Mouse (Mus musculus) gastrocnemius, postnatal 14 days (tissue): Measurements from ENCODE around the gene Apoc2. TPM values are rescaled to one million over a fixed set of nuclear protein-coding genes. Genes with fewer than 3 reads are reported as not detected.
A peak's percentile ranks its signal among the peaks of the same experiment; 100 is the strongest.
"Not testable (repeated sequence)": the region's sequence is repeated elsewhere in the genome, so short reads cannot be mapped to it uniquely, and the experiment has no call there.

Experiments
- DNase-seq: peaks from one replicate; pipeline ENCODE4 v3.0.0; 2021; ENCODE audit warnings: mixed read lengths
- intact Hi-C: fragments of 180-260 bp; cut with DNase I; formaldehyde crosslinking; loops from one replicate; pipeline ENCODE4 v1.15.1; 2025; ENCODE audit warnings: low total_unique reads
- total RNA-seq, 2 experiments: library from RNA; stranded (reverse); gene quantifications; 2 replicates each; pipeline ENCODE4 v1.2.3; 2021

The Apoc2 gene
- total RNA-seq, 2 experiments from 2014 or later, result 0.41 to 0.44 TPM

DNA sequence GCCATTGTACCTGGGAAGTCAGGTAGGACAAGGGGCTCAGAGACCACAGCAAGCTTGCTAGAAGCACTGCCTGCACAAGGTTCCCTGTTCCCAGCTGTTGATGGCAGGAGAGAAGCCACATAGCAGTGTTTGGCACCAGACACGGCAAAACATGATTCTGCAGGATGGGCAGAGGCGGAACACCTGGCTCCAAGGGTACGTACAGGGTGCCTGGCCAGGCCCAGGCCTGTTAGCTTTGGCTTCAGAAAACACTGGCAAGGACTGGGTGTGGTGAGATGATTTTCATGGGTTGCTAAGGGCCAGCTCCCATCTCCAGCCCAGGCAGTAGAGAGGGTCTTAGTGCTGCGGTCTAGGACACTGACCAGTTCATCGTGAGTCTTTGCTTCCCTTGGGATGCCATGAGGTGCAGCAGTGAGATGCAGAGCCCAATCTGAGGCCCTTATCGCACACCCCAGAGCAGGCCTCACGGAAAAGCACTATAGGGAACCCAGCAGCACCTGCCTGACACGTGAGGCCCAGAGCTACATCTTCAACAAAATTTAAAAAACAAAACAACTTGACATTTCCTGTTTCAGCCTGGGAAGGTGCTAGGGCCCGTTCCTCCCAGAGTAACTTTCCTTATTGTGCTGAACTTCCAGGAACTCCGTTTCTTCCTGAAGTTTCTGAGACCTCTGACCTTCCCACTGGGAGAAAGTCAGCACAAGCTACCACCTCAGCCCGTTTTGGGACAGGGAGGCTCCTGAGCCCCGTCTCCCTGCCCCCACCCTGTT lies 22.7 kb upstream of the Apoc2 start:
- intact Hi-C loops, result no loop called here
- DNase-seq, result no peak

DNA sequence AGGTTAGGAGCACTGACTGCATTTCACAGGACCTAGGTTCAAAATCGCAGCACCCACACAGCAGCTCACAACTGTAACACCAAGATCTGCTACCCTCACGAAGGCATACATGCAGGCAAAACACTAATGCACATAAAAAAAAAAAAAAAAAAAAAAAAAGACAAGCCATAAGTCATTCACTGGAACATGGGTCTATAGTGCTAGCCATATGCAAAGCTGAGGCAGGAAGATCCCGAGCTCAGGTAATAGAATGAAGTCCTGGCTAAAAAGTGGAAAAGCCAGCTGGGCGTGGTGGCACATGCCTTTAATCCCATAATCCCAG lies 22.0 kb upstream of the Apoc2 start:
- intact Hi-C loops, result no loop called here
- DNase-seq, result no peak

DNA sequence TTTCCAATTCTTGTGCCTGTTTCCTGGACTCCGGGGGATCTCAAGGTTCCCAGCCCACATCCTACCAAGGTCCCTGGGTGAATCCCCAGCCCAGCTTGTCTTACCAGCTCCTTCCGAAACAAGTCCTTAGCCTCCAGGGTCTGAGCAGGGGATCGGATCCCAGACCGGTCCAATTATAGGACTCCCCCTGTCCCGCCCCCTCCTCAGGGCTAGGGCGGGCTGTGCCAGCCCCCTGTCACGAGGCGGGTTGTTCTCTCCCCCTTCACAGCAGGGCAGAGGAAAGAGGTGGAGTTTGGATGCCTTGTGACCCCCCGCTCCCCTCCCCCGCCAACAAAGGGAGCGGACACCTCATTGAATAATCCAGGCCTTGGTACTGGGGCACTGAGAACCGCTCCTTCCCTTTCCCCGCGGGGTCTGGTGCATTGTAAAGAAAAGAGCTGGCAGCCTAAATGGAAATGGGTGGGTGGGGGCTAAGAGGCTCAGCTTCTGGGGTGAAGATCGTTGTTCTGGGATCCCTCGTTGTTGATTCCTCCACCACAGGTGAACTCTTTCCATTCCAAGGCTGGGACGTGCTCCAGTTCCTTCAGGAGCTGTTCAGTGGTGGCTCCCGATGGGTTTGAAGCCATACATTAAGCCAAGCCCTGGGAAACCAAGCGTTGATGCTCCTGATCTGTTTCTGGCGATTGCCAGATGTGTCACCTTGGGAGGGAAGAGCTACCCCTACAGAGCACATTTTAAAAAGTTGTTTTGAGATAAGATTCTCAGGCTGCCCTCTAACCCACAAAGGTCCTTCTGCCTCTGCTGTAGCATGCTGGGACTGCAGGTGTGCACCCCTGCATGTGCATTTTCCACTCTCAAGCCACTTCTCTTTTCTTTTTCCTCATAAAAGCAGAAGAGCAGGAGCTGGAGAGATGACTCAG lies 21.4 kb upstream of the Apoc2 start, which contains the start of gene Apoe:
TSS of gene Apoe (minus strand) at position 282 of the 920 bp plus-strand sequence.
- DNase-seq, result peak; percentile 42
- intact Hi-C loops, result no loop called here

DNA sequence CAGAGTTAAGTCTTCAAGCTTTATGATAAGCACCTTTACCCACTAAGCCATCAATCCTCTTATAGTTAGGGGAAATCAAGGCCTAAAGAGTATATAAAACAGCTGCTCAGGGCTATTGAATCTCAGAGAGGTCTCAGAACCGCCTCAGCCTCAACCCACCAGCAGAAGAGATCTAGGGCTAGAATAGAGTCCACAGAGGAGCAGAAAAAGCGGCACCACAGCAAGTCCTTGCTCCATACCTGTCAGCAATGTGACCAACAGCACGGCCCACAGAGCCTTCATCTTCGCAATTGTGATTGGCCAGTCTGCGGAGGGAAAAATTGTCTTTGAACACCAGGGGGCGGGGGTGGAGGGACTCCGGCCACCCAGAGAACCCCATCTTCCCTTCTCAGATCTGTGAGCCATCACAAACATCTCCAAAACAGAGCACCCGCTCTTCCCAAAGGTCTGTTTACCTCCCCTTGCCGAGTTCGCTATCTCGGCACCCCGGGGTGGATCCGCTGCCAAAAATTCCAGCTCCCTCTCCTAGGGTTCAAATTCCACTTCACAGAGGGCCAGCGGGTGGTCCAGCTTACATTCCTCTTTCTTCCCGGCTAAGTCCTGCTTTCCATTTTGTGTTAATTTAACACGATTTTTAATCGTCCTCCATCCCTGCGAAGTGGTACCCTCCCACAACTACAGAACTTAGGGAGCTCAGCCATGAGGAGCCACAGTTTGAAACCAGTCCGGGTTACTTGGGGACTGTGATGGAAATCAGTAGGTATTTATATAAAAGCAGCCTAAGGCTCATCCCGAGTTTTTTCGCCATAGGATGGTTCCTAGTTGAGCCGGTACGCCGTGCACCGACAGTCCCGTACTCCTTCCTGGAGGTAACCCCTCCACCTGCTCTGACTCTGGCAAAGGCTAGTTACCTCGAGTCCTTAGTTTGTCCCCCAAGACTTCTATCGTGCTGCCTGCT lies 20.5 kb upstream of the Apoc2 start:
- DNase-seq, result no peak
- intact Hi-C loops, result no loop called here

DNA sequence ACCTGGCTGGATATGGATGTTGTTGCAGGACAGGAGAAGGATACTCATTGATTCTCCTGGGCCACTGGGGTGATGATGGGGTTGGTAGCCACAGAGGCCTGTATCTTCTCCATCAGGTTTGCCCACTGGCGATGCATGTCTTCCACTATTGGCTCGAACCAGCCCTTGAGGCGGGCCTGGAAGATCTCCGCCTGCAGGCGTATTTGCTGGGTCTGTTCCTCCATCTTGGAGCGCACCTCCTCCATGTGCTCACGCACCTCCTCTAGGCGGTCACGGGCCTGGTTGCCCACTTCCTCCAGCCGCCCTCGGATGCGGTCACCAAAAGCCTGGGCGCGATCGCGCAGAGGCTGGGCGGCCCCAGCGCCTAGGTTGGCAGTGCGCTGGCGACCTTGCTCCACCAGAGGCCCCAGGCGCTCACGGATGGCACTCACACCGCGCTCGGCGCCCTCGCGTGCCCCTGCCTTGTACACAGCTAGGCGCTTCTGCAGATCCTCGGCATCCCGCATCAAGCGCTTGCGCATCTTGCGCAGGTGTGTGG lies 18.7 kb upstream of the Apoc2 start:
- no peak for DNase-seq
- intact Hi-C loops, result no loop called here

DNA sequence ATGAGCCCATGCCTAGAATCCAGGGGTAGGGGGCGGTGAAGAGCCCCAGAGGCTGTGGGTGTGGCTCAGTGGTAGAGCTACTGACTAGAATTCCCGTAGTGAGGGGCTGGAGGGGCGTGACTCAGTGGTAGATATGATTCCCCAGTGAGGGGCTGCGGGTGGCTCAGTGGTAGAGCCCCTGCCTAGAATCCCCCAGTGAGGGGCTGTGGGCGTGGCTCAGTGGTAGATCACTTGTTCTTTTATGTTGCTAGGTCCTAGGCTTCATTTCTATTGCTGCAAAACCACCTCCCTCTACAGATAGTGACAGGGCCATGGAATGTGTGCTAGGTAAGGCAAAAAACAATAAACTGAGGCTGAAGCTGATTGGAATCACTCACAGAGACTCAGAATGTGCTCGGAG lies 18.1 kb upstream of the Apoc2 start:
- DNase-seq, result no peak
- intact Hi-C loops, result no loop called here

DNA sequence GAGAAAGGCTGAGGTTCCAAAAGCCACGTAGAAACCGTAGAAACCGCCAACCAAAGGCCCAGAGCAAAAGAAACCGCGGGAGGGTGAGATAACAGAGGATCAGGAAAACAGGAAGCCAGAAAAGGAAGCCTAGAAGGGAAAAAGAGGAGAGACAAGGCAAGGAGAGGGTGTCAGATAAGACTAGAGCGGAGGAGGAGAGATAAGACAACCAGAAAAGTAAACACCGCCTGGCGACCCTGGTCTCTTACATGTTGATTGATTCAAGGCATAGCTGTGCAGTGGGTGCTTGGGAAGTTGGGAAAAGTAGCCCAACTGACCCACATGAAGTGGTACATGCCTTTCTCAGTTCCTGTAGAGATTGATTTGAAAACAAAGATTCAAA lies 17.5 kb upstream of the Apoc2 start:
- intact Hi-C loops, result no loop called here
- no peak for DNase-seq

DNA sequence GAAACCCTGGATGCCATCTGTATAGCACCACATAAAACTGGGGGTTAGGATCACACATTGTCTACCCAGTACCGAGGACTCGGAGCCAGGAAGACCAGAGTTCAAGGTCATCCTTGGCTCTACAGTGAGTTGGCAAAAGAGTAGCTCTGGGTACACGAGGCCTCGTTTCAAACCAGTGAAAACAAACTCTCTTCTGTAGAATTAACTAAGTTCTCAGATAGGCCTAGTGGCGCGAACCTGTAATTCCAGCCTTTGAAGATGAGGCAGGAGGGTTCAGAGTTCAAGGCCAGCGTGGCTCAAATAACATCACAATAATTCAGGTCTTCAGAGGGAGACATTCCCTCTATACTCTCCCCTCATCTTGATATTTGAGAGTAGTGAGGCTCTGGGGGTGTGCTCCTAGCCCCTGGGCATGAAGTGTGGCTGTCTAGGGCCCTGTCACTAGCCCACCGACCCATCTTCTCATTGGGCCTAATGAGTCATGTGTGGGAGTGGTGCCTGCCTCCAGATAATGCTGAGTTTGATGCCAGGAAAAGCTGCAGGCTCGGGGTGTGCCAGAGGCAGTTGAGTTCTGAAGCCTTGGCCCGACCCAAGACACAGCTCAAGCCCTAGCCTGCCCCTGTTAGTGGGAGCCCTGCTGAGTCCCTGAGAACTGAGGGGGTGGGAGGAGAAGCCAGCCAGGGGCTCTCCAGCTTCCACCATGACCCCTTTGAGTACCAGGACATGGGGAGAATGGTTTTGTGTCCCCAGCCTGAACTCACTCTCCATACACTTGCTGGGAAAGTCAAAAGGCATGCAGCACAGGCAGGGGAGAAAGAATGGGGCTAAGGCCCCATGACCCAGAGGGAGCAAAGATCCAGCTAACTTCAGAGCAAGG lies 16.8 kb upstream of the Apoc2 start:
- intact Hi-C loops, result no loop called here
- DNase-seq, result no peak

DNA sequence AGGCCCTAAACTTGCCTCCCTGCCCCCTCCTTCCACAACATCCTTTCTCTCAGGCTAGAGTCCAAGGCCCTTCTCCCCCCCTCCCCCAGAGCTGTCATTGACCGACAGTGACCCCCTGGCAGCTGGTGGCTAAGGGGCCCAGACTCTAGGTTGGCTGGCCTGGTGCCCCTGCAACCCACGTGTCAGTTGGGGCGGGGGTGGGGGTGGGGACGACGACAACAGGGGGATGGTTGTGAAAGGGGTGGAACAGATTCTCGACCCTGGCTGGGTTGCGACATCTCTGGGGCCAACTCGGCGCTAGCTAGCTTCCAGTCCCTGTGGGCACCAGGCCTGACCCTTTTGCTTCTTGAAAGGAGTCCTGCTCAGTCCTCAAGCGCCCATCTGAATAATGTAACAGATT lies 15.7 kb upstream of the Apoc2 start:
- peak; percentile 66 for DNase-seq
- intact Hi-C loops, result no loop called here

DNA sequence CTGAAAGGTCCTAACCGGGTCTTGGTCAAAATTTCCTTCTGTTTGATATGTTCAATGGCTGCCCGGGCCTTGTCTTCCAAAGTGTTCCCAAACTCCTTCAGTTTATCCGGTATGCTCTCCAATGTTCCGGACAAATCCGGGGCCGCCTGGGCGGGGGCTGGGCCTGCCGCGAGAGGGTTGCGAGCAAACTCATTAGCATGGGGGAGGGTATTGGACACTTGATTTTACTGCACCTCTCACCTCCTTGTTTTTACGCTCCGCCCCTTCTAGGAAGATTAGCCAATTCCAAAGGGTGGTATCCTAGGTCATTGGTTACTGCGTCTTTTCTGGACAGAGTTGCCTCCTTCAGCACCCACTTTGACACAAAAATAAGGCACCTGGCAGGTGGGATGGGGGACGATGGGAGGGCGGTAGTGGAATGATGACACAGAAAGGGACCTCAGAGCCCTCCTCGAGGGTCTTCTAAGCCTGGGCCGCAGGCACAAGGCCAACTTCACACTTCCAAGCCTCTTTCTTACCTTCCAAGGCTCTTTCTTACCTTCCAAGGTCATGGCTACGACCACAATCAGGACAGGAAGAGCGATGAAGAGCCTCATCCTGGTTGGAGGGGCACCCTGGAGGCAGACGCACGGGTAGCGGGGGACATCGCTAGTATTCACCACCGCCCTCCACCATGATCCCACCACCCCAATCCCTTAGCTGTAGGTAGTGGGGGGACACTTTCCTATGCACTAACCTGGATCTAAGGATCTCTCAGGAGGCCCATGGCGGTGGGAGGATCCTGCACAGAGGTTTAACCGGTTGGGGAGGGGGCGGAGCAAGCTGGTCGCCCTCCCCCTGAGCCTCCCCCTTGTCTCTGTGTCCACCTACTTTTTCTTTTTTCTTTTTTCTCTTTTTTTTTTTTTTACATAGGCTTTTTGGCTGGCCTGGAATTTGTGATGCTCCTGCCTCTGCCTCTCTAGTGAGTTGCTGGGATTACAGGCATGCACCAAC lies 14.4 kb upstream of the Apoc2 start, which contains the start of gene Apoc1:
TSS of gene Apoc1 (minus strand) at position 788 of the 993 bp plus-strand sequence.
- intact Hi-C loops, result no loop called here
- DNase-seq, result no peak

DNA sequence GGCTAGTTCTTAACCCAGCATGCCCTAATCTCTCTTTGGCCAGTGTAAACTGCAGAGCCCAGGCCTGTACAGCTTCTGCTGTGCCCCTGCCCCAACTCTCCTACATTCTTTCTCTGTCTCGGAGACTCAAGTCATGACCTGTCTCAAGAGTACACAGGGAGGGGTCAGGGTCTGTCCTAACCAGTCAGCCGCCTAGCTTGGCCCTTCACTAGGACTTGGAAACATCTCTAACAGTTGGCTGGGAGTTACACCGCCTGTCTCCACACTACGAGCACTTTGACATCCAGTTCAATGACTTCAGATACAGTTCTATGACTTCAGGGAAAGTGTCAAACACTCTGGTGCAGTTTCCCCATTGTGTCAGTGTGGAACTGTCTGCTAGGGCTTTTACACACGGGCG lies 13.7 kb upstream of the Apoc2 start:
- DNase-seq, result no peak

DNA sequence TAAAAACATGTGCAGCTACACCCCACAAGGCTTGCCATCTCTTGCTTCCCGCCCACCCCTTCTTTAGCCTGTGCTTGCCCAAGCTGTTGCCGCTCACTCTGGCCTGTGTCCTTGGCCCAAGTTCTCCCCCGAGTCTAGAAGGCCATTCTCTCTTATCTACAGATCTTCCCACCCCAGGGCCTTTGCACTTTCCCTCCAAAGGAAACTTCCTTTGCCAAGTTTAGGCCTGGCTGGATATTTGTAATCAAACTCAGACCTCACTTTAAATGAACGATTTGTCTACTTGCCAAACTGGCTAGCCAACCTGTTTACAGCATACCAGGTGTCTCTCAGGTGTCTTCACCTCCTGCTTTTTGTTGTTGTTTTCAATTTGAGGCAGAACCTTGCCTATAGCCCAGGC lies 13.1 kb upstream of the Apoc2 start:
- DNase-seq, result no peak
- intact Hi-C loops, result no loop called here

More for the DNA sequence above, 13.7 kb upstream of the Apoc2 start:
- intact Hi-C loops, result no loop called here

DNA sequence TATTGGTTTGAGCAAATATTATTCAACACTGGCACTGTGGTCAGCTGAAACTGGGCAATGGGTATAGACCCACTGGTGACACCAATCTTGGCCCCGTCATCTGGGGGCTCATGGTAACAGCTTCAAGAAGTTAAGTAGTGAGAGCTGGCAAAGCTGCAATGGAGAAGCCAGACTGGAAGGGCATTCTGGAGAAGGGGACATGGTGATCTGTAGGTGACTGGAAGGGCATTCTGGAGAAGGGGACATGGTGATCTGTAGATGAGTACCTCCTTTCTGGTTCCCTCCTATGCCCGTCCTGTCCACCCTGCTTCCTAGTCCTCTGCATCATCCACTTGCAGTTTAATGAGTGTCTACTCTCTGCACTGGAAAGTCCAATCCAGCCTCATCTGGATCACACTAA lies 10.9 kb upstream of the Apoc2 start:
- DNase-seq, result no peak
- intact Hi-C loops, result no loop called here

DNA sequence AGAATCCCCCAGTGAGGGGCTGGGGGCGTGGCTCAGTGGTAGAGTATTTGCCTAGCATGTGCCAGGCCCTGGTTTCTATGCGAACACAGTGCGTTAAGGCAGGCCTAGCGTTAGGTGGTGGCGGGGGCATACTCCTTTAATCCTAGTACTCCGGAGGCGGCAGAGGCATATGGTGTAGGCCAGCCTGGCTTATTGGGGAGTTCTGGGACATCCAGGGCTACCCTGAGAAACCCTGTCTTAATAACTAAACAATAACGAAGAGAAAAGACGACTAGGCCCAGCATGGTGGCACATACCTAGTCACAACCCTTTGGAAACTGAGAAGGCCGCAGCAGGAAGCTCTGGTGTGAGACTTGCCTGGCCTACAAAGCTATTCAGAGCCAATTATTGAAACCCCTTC lies 10.4 kb upstream of the Apoc2 start:
- intact Hi-C loops, result no loop called here
- DNase-seq, result no peak

DNA sequence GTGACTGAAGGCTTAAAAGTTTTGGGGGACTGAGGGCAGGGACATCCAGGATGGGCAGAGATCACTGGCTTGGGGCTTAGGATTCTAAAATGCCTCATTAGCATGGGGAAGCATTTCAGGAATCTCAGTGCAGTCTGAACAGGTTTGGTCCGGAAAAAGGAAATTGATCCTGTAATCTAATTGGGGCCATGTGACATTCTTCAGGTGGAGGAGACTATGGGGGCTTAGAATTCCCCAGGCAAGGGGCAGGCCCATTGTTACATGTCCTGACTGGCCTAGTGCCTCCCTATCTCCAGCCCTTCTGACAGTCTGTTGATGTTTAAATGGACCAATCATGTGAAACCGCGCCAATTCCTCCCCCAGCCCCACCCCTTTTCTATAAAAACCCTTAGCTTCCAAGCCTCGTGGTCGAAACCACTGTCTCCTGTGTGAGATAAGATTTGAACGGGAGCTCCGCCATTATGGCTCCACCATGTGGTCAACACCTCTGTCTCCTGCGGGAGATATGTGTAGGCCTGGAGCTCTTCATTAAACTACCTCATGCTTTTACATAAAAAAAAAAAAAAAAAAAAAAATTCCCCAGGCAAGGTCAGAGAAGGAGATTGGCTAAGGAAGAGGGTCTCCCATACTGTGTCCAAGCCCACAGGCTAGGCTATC lies 9.3 kb upstream of the Apoc2 start:
- DNase-seq, intact Hi-C loops: not testable (repeated sequence)

DNA sequence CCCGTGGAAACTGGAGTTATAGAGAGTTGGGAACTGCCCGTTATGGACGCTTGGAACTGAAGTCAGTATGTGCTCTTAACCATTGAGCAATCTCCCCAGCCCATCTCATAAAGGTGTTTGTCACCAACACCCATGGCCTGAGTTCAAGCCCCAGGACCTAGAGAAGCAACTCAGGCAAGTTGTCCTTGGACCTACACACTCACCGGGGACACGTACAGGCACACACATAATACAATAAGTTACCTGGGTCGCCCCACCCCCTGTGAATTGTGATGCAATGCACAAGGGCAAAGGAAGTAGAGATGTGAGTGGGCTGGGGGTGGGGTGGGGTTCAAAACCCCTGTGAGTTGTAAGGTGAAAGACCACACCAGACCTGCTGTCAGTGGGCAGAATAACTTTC lies 8.8 kb upstream of the Apoc2 start:
- DNase-seq, result no peak
- intact Hi-C loops, result no loop called here

DNA sequence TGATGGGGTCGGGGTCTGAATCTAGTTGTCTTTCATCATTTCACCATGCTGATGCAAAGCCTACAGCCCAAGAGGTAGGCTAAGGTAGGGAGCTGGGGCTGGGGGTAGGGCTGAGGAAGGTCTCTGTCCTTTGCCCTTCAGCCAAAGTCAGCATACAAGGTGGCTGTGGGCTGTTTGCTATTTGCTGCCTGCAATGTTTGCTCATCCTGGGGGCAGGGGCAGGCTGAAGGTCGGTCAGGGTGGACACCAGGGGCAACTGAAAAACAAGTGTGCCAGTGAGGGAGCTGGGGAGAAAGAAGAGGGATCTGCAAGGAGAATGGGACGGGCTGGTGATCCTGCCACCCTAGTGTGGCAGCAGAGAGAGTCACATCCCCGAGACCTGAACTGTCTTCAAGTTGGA lies 7.6 kb upstream of the Apoc2 start:
- no peak for DNase-seq
- intact Hi-C loops, result no loop called here
